Mouse (Mus musculus): ENCODE data around the gene March9.

March9 gene

GRCm38 (mm10) chr10:127037641-127038040, 22.3 kb downstream of the March9 start:
- DNase-seq (ENCODE audit: low read depth, low spot score) = no peak

- no peak for DNase-seq (ENCODE audit: low read depth, low spot score)
These were observed 23.7 kb downstream of the March9 start for GRCm38 (mm10) chr10:127036273-127036672.

GRCm38 (mm10) chr10:127033301-127033741, 26.7 kb downstream of the March9 start:
- no peak for DNase-seq (ENCODE audit: low read depth, low spot score)

GRCm38 (mm10) chr10:127030336-127031296, 29.4 kb downstream of the March9 start, which contains the start of gene Tsfm:
TSS of gene Tsfm (minus strand) at chr10:127030840.
- peak; percentile 94 for DNase-seq (ENCODE audit: low read depth, low spot score)

- no peak for DNase-seq (ENCODE audit: low read depth, low spot score)
These were observed 41.6 kb downstream of the March9 start for GRCm38 (mm10) chr10:127018422-127018821.

GRCm38 (mm10) chr10:127017071-127017470, 42.9 kb downstream of the March9 start:
- no peak for DNase-seq (ENCODE audit: low read depth, low spot score)

- DNase-seq (ENCODE audit: low read depth, low spot score) = no peak
These were observed 43.5 kb downstream of the March9 start for GRCm38 (mm10) chr10:127016488-127016887.

Measured in mesoderm, embryonic 11.5 days (tissue).